Mouse (Mus musculus) frontal cortex, postnatal 36 days (tissue): Measurements from ENCODE around the gene Abhd16a.

ENCODE experiments used
- DNase-seq, 2 experiments: peaks; one replicate each; pipeline ENCODE4 v3.0.0; 2022; ENCODE audit warnings: low spot score in 2 of 2

The Abhd16a gene

GRCm38 (mm10) chr17:35088825-35089644, at the start of gene Abhd16a:
TSS of gene Abhd16a (plus strand) at chr17:35089263.
- DNase-seq = peak; percentile 94 to 96

- no peak for DNase-seq
These were observed 45.3 kb upstream of the Abhd16a start for GRCm38 (mm10) chr17:35043794-35044193.

- DNase-seq = no peak
These were observed 43.9 kb upstream of the Abhd16a start for GRCm38 (mm10) chr17:35044904-35045806.

GRCm38 (mm10) chr17:35045807-35046680, 43.0 kb upstream of the Abhd16a start:
- DNase-seq = no peak

- peak; percentile 90 to 95 for DNase-seq
These were observed 42.2 kb upstream of the Abhd16a start, which contains the start of gene Msh5 for GRCm38 (mm10) chr17:35046681-35047455. TSS of gene Msh5 (minus strand) at chr17:35046745.

- no peak for DNase-seq
These were observed 41.4 kb upstream of the Abhd16a start for GRCm38 (mm10) chr17:35047688-35048087.

- no peak for DNase-seq
These were observed 40.7 kb upstream of the Abhd16a start for GRCm38 (mm10) chr17:35048149-35048931.

GRCm38 (mm10) chr17:35048932-35049440, 40.1 kb upstream of the Abhd16a start:
- no peak for DNase-seq

GRCm38 (mm10) chr17:35049561-35050016, 39.5 kb upstream of the Abhd16a start, which contains the start of gene Clic1:
TSS of gene Clic1 (plus strand) at chr17:35049966.
- DNase-seq = no peak

- DNase-seq = peak in 1 of 2 experiments; percentile 17
These were observed 38.8 kb upstream of the Abhd16a start for GRCm38 (mm10) chr17:35050126-35050750.

GRCm38 (mm10) chr17:35051156-35052086, 37.6 kb upstream of the Abhd16a start:
- no peak for DNase-seq

- no peak for DNase-seq
These were observed 36.7 kb upstream of the Abhd16a start for GRCm38 (mm10) chr17:35052271-35052798.

- no peak for DNase-seq
These were observed 33.2 kb upstream of the Abhd16a start for GRCm38 (mm10) chr17:35055691-35056495.

- DNase-seq = no peak
These were observed 32.0 kb upstream of the Abhd16a start for GRCm38 (mm10) chr17:35057090-35057489.

GRCm38 (mm10) chr17:35058316-35058715, 30.7 kb upstream of the Abhd16a start:
- no peak for DNase-seq
